Mouse (Mus musculus) lung, postnatal 36 days (tissue): ENCODE data around the gene Zfp937.
A peak's percentile ranks its signal among the peaks of the same experiment; 100 is the strongest.
"Not testable (repeated sequence)": the region's sequence is repeated elsewhere in the genome, so short reads cannot be mapped to it uniquely, and the experiment has no call there.

Experiments
- DNase-seq: peaks from one replicate; pipeline ENCODE4 v3.0.0; 2022; ENCODE audit warnings: mixed read lengths

Zfp937 gene

DNA sequence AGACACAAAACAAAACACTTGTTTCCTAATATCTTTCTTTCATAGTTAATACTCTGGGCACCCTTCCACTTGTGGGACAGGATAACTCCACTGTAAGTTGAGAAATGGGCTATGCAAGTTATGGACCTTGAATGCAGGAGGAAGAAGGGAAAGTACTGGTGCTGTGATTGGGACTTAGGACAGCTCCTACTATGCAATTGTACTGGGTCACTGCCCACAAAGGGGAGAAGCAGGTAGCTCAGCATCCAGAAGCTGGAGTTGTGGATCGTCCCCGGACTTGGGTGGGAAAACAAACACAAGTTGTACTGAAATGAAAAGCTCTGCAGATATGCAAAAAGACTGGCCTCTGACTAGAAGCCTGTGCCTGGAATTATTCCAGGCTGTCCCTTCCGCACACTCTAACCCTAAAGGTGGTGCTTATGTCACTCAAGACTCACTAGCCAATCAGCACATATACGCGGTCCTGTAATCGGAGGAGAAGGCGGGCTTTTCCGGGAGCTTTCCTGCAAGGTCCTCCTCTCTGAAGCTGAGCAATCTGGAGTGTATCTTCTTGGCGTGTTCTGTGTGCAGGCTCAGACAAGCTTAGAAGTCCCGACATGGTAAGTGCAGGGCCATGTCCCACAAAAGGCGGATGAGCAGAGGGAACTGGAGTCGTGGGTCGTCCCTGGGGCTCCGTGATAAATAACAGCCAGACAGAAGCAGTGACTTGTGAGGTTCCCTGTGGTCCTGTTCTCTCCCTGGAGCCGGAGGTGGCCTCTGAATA lies at the start of gene Zfp937:
TSS of gene Zfp937 (plus strand) at position 474 of the 763 bp plus-strand sequence.
- DNase-seq = peak; percentile 93

DNA sequence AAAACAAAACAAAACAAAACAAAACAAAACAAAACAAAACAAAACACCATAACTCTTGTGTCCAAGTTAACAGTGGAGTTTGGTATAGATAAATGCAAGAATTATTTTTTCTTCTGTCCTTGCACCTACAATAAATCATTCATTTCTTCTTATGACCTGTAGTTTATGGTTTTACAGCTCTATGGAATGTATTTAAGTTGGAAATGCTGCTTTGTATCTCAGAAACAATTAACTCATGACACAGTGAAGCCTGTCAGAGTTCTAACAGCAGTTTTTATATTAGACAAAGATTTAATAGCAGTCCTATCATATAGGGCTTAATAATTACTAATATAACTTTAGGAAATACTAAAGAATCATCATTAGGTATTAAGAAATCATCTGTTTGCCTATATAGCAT lies 44.0 kb upstream of the Zfp937 start:
- DNase-seq = no peak

- not testable (repeated sequence) for DNase-seq
These were observed 38.3 kb upstream of the Zfp937 start, which contains the start of gene Gm10770 for GRCm38 (mm10) chr2:150179579-150179978. Gene Gm10770 (minus strand): TSS chr2:150179679.

DNA sequence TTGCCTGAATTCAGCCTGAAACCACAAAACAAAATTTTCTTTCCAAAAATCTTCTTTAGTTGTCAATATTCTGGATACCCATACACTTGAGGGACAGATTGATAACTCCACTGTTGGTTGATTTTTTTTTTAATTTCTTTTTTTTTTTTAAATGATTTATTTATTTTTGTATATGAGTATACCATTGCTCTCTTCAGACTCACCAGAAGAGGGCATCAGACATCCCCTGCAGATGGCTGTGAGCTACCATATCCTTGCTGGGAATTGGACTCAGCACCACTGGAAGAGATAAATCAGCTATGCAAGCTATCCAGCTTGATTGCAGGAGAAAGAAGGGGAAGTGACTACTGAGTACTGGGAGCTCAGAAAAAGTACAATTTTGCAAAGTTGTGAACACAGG lies 36.8 kb upstream of the Zfp937 start:
- DNase-seq = not testable (repeated sequence)

DNA sequence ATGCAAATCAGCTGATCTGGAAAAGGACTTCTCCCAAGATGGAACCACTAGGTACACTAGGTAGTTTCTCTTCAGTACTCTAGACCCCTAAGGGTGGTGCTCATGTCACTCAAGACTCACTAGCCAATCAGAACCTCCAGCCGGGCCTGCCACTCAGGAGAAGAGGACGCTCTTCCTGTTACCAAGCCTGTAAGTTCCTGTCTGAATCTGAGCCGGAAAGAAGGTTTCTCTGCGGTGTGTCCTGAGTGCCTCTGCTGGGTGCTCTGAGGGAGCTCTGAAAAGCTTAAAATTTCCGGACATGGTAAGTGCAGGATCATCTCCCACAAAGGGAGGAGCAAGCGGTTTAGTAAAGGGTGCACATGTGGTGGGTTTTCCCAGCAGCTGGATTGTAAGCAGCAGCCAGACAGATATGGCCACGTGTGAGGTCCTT lies 36.3 kb upstream of the Zfp937 start, which contains the start of gene Gm14139:
TSS of gene Gm14139 (plus strand) at position 186 of the 430 bp plus-strand sequence.
- not testable (repeated sequence) for DNase-seq

DNA sequence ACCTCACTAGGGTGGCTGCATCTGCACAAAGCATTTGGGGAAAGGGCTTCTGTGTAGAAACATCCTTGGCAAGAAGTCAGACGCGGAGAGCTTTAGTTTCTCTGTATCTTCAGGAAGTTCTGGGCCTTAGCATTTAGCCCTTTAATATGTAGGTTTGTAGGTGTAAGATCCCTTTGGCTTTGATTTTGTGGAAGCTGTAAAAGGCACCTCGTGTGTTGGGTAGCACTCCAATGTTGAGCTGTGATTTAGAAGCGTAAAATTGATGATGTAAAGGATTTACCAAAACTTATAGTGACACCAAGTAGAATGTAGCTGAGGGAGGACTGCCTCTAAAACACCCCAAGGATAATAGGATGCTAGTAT lies 471 bp downstream of the Zfp937 start:
- not testable (repeated sequence) for DNase-seq

GRCm38 (mm10) chr2:150223263-150223662 lies 5.4 kb downstream of the Zfp937 start:
- DNase-seq = not testable (repeated sequence)

- no peak for DNase-seq
These were observed 25.3 kb downstream of the Zfp937 start for GRCm38 (mm10) chr2:150243211-150243610.

DNA sequence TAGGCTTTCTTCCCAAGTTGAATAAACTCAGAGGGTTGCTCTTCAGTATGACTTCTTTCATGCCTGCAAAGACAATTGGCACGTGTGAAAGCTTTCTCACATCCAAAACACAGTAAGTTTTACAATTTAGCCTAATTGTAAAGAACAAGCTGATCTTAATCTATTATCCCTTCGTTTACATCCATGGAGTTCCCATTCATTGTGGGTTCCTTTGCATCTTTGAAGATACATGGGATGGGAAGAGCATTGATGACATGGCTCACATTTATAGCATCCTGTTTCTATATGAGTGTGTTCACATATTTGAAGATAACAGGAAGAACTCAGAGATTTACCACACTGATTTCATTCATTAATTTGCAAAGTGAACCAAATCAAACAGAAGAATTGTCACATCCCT lies 37.6 kb downstream of the Zfp937 start, which contains the start of gene Gm21994:
TSS of gene Gm21994 (minus strand) at position 101 of the 400 bp plus-strand sequence.
- DNase-seq = not testable (repeated sequence)

DNA sequence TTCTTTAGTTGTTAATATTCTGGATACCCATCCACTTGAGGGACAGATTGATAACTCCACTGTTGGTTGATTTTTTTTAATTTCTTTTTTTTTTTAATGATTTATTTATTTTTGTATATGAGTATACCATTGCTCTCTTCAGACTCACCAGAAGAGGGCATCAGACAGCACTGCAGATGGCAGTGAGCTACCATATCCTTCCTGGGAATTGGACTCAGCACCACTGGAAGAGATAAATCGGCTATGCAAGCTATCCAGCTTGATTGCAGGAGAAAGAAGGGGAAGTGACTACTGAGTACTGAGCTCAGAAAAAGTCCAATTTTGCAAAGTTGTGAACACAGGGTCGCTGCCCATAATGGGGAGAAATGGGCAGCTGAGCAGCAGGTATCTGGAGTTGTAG lies 39.0 kb downstream of the Zfp937 start:
- not testable (repeated sequence) for DNase-seq

DNA sequence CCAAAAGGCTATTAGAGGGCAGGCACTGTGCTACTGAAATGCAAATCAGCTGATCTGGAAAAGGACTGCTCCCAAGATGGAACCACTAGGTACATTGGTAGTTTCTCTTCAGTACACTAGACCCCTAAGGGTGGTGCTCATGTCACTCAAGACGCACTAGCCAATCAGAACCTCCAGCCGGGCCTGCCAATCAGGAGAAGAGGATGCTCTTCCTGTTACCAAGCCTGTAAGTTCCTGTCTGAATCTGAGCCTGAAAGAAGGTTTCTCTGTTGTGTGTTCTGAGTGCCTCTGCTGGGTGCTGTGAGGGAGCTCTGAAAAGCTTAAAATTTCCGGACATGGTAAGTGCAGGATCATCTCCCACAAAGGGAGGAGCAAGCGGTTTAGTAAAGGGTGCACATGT lies 39.4 kb downstream of the Zfp937 start, which contains the start of gene Gm14124:
TSS of gene Gm14124 (plus strand) at position 227 of the 400 bp plus-strand sequence.
- not testable (repeated sequence) for DNase-seq
